Mouse (Mus musculus) brown adipose tissue, adult 24 weeks (tissue): Measurements from ENCODE around the gene Sap30l. TPM values are rescaled to one million over a fixed set of nuclear protein-coding genes. Genes with fewer than 3 reads are reported as not detected.
"Not testable (repeated sequence)": the region's sequence is repeated elsewhere in the genome, so short reads cannot be mapped to it uniquely, and the experiment has no call there.

Experiments
- H3K27ac ChIP-seq: fragments of 200-500 bp; replicated peaks from 2 replicates; pipeline ENCODE4 v1.5.1; 2012; ENCODE audit warnings: low read depth, mild to moderate bottlenecking, low read length
- H3K4me1 ChIP-seq: fragments of 200-500 bp; 2 replicates; pipeline ENCODE4 v1.6.1; 2012; ENCODE audit warnings: low read length, mixed read lengths; ENCODE audit not compliant: control insufficient read depth, insufficient read depth, insufficient read length
- H3K4me3 ChIP-seq: fragments of 200-500 bp; 2 replicates; pipeline ENCODE4 v1.5.1; 2012; ENCODE audit warnings: low read depth, mild to moderate bottlenecking, low read length, moderate library complexity; ENCODE audit not compliant: insufficient read depth
- polyA plus RNA-seq: library from polyadenylated mRNA; stranded (reverse); fragments of >200 nt; gene quantifications from 2 replicates; pipeline ENCODE4 v1.2.4, GENCODE M21; 2012; ENCODE audit not compliant: missing spikeins, insufficient read depth, insufficient read length

Gene Sap30l
- polyA plus RNA-seq, 1 experiment, result 40.1 TPM

- Histone ChIP-seq H3K4me3 (no peak overlapping the region), H3K27ac (no peak overlapping the region), H3K4me1 (no peaks in the 10 kb centered on the region)
Measured at GRCm38 (mm10) chr11:57834031-57834430, 32.6 kb downstream of the Sap30l start.

- no peaks in the 10 kb centered on the region for H3K4me1 ChIP-seq
- H3K4me3 ChIP-seq, result no peak overlapping the region
Measured at GRCm38 (mm10) chr11:57835331-57835730, 33.9 kb downstream of the Sap30l start.

GRCm38 (mm10) chr11:57835931-57836330, 34.5 kb downstream of the Sap30l start:
- Histone ChIP-seq H3K4me1 (no peaks in the 10 kb centered on the region), H3K27ac (no peak overlapping the region), H3K4me3 (no peak overlapping the region)

More at GRCm38 (mm10) chr11:57835331-57835730, 33.9 kb downstream of the Sap30l start:
- H3K27ac ChIP-seq, result no peak overlapping the region

GRCm38 (mm10) chr11:57836401-57836800, 35.0 kb downstream of the Sap30l start:
- Histone ChIP-seq H3K27ac (no peak overlapping the region), H3K4me1 (no peaks in the 10 kb centered on the region), H3K4me3 (no peak overlapping the region)

- no peak overlapping the region for H3K4me3 ChIP-seq
Measured at GRCm38 (mm10) chr11:57836872-57837680, 35.6 kb downstream of the Sap30l start.

GRCm38 (mm10) chr11:57837861-57838680, 36.6 kb downstream of the Sap30l start:
- H3K27ac ChIP-seq, result no peak overlapping the region
- no peak overlapping the region for H3K4me3 ChIP-seq
- no peaks in the 10 kb centered on the region for H3K4me1 ChIP-seq

More at GRCm38 (mm10) chr11:57836872-57837680, 35.6 kb downstream of the Sap30l start:
- H3K4me1 ChIP-seq, result no peaks in the 10 kb centered on the region
- H3K27ac ChIP-seq, result no peak overlapping the region

GRCm38 (mm10) chr11:57840986-57841385, 39.5 kb downstream of the Sap30l start:
- H3K4me3 ChIP-seq, result no peak overlapping the region
- no peak overlapping the region for H3K27ac ChIP-seq
- H3K4me1 ChIP-seq, result no peaks in the 10 kb centered on the region

GRCm38 (mm10) chr11:57841391-57841790, 40.0 kb downstream of the Sap30l start:
- H3K27ac ChIP-seq, result no peak overlapping the region
- H3K4me1 ChIP-seq, result no peaks in the 10 kb centered on the region
- no peak overlapping the region for H3K4me3 ChIP-seq

- H3K4me1 ChIP-seq, H3K27ac ChIP-seq: not testable (repeated sequence)
Measured at GRCm38 (mm10) chr11:57846421-57847363, 45.3 kb downstream of the Sap30l start.

GRCm38 (mm10) chr11:57847396-57847795, 46.0 kb downstream of the Sap30l start:
- Histone ChIP-seq H3K4me3 (no peak overlapping the region), H3K4me1 (no peaks in the 10 kb centered on the region), H3K27ac (no peak overlapping the region)

More at GRCm38 (mm10) chr11:57846421-57847363, 45.3 kb downstream of the Sap30l start:
- not testable (repeated sequence) for H3K4me3 ChIP-seq

- H3K4me3 ChIP-seq, result no peak overlapping the region
- H3K27ac ChIP-seq, result no peak overlapping the region
- no peaks in the 10 kb centered on the region for H3K4me1 ChIP-seq
Measured at GRCm38 (mm10) chr11:57850298-57850697, 48.9 kb downstream of the Sap30l start.

GRCm38 (mm10) chr11:57850931-57851330, 49.5 kb downstream of the Sap30l start:
- H3K4me3 ChIP-seq, result no peak overlapping the region
- no peak overlapping the region for H3K27ac ChIP-seq
- no peaks in the 10 kb centered on the region for H3K4me1 ChIP-seq

GRCm38 (mm10) chr11:57853571-57853970, 52.1 kb downstream of the Sap30l start:
- H3K27ac ChIP-seq, result no peak overlapping the region
- no peak overlapping the region for H3K4me3 ChIP-seq
- H3K4me1 ChIP-seq, result no peaks in the 10 kb centered on the region

GRCm38 (mm10) chr11:57857709-57858108, 56.3 kb downstream of the Sap30l start:
- Histone ChIP-seq H3K4me3 (no peak overlapping the region), H3K4me1 (no peaks in the 10 kb centered on the region), H3K27ac (no peak overlapping the region)
